Mouse (Mus musculus): ENCODE measurements around the gene Serpina6.

The Serpina6 gene

DNA sequence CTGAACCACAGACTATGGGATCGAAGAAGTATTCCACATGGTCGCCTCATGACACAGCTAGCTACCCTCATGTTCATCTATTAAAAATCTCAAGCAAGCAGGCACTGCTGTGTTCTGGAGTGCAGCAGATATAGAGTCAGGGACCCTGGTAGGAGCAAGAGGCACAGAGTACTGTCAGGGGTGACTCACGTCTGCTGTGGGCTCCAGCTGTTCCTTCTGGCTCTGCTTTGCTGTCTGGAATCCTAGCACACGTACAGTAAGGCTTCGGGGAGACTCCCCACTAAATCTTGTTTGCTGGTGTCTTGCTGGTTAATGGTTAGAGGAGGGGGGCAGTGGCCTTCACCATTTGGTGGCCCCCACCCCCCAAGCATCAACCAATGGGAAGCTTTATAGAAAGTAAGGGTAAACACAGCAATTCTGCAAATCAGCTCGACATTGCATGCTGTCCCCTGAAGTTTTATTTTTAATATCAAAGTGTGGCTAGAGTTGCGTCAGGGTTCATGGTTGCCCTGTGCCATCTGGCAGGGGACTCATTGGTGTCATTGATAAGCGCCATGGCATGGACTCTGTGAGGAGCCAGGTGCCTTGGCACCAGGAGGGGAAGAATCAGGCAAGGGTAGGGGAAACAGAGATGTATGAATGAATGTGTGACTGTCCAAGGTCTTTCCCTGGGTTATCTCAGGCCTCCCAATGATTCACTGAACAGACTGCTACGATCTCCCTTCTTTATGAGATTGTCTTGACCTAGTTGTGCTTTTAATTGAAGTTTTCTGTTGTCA, at the start of gene Serpina6:
Gene Serpina6, minus strand, starts transcription at position 365 of the 779 bp plus-strand sequence.
- 80% methylated on average over 9 of the region's 9 CpGs for WGBS

DNA sequence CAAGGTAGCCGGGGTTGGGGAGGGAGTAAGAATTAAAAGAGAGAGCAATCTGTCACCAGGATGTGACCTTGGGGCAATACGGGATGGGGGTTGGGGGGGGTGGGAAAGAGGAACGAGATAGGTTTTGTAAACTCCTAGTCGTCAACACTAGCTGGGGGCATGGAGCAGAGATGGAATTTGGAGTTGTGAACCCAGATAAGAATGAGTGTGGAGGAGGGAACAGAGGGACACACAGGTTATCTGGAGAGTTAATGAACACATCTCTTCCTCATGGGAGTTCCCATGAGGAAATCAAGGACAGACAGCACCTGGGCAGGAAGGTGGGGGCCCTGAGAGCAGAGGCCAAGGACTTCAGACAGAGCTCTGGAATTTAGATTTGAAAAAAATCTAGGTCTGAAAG, 49.1 kb upstream of the Serpina6 start:
- 89% methylated on average over 4 of the region's 4 CpGs for WGBS

DNA sequence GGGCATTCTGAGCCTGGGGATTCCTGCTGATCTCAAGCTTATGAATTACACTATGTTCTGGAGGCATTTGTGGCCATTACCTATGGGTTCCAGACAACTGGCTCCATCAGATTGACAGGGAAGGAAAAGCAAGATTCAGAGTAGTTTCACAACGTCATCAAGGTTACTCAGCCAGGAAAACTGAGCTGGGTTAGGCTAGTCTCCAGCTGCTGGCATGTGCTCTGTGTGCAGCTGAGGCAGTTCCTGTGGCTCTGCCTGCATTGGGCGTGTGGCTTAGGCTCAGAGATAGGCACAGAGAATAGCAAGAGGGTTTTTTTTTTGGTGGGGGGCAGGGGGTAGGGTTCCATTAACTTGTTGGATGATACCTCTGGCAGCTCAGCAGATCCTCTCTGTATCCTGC, 48.5 kb upstream of the Serpina6 start:
- WGBS: 54% methylated on average over 2 of the region's 2 CpGs

DNA sequence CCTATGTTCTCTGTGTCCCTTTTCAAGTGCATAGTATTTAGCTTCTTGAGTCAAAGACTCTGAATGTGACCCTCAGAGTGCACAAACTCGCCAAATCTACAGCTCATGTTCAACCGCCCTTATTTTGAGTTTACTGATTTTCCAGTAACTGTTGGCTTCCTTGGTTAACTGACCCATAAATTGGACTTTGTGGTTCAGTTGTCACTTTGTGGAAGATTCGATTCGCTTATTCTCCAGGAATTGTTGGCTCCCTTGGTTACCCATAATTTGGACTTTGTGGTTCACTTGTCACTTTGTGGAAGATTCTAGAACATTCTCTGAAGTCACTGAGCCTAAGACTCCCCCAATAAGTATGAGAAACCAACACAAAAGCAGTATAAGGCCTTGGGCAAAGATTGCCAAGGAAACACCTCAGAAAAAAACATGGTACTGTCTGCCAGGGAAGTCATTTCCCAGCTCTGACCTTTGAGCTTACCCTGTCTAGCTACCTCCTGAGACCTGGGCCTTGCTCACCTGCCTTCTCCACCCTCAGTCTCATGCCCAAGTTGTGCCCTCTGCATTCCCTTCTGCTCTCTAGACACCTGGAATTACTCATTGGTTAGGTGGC, 43.2 kb upstream of the Serpina6 start:
- WGBS: 89% methylated on average over 4 of the region's 4 CpGs

DNA sequence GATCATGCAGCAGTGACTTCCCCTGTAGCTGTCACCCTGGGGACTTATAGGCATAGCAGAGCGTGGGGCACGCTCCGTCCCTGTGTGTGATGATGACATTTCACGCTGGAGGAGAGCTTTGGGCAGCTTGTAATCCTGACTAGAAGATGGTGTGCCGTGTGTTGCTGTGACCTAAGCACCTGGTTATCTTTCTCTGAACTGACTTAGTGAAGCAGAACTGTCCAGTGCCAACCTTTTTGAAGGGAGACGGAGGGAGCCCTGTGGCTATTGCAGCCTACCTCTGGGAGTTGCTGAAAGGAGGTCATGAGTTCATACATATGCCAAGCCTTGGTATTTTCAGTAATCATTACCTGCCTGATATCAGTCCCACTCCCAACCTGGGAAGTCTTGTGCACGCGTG, 38.4 kb upstream of the Serpina6 start, which contains the start of gene Serpina1f:
Gene Serpina1f, minus strand, starts transcription at position 101 of the 400 bp plus-strand sequence.
- WGBS: 91% methylated on average over 8 of the region's 8 CpGs

DNA sequence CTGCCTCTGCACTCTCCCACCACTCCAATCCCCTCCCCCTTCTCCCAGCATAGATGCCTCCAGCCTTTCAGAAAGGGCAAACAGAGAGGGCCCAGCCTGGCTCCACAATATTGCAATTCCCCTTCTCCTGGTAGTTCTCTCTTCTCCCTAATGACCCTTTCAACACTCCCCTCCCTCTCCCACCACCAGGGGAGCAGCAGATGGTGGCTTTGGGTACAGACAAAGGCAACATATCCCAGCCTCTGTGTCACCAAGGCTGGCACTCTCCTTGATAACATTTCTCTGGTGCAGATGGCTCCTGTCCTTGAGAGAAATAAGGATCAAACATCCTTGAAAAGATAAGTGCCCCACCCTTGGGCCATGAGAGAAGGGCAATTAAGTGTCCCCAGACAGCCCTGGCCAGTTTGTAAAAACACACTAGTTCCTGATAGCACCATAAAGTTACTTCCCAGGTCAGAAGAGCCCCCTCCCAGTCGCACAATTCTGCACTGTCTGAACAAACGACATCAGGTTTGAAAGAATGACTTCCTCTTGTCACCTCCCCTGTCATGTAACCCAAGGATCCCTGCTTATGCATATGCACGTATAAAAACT, 31.3 kb upstream of the Serpina6 start:
- WGBS: 75% methylated on average over 3 of the region's 3 CpGs

DNA sequence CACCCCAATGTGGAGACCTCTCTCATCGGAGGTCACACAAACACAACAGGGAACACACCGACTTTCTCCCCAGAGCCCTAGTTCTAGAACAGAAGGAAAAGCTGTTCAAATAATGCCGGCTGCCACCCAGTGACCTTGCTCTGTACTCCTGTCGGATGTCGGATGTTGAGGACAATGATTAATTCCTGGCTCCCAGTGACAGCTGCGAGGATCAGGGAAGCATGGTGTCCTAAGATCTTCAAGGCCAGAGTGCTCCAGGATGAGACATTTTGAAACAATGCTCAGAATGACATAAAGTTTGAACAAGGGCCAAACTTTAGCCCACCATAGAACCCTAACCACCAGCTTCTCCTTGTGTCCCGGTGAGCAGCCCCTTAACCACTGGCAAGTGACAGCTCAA, 30.0 kb upstream of the Serpina6 start:
- WGBS: 75% methylated on average over 7 of the region's 7 CpGs

DNA sequence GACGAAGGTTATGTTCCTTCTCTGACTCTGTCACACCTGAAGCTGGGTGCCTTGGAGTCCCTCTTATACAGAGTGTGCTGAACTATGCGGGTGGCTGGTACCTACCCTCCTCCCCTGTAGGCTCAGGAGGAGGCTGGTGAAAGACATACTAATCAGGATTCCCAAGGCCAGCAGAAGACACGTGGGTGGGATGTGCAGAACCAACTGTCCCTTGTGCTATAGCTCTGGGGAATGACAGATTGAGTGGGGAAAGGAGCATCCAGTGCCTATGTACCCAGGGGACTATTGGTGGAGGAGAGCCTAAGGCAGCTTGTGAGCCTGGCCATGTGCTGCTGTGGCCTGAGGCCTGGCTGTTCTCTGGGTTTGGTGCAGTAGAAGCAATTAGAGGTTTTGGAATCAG, 29.0 kb upstream of the Serpina6 start:
- 59% methylated on average over 3 of the region's 3 CpGs for WGBS

DNA sequence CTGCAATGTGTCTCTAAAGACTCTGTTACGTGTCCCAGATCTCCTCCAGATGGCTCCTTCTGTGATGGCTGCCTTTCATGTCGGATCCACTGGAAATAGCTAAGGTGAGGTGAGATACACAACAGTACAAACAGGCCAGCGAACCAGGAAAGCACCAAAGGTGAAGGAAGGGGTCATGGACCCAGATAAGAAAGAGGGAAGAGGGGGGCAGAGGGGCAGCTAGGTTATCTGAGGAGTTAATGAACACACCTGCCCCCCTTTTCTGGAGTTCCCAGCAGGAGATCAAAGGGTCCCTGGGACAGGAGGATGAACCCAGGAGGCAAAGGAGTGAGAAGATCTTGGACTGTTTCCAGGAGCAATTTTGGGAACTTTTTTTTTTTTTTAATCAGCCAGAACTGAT, 28.4 kb upstream of the Serpina6 start:
- 71% methylated on average over 3 of the region's 3 CpGs for WGBS

DNA sequence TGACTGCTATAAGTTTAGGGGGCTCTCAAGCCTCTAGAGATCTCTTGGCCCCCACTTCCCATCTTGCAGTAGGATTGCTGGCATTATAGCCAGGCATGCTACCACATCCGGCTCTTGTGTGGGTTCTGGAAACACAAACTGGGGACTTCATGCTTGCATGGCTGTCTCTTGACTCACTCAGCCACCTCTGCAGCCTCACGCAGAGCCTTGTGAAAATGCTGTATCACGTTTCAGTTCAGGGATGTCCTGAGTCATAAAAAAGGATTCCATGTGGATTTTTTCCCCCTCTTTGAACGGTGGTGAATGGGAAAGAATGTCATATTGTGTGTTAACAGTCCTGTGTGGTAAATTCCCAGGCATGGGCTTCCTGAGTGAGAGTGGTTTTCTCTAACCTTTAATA, 26.8 kb upstream of the Serpina6 start:
- WGBS: 50% methylated on average over 4 of the region's 4 CpGs

DNA sequence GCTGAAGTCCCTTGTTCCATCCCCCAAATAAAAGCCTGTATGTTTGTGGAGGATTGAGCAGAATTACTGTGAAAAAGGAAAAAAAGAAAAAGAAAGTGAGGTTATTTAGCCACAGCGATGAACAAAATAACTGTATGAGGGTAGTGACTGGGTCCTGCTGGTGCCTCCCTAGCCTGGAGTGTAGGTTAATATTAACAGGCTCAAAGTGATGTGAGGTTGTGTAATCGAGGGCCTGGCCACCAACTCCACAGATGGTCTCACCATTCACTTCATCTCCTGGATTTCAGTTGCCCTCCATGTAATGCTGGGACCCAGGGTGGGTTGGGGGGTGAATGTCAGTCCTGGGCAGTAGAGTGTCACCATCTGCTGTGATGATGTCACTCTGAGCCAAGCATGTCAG, 24.7 kb upstream of the Serpina6 start:
- 83% methylated on average over 2 of the region's 2 CpGs for WGBS

DNA sequence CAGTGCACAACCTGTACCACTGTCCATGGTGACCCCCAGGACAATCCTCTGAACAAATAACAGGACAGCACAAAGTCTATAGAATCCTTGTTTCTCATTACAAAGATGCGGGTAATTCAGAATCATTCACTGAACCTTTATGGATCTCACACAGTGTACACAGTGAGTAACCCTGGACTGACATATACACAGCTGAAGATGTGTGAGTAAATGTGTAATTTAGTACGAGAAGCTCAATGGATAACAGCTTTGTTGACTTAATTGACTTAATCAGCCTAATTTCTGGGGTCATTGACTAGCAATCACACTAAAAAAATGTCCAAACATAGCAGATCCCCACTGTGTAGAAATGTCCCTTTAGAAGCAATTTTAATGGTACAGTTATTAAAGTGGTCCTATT, 24.2 kb upstream of the Serpina6 start:
- WGBS: 83% methylated on average over 2 of the region's 2 CpGs

DNA sequence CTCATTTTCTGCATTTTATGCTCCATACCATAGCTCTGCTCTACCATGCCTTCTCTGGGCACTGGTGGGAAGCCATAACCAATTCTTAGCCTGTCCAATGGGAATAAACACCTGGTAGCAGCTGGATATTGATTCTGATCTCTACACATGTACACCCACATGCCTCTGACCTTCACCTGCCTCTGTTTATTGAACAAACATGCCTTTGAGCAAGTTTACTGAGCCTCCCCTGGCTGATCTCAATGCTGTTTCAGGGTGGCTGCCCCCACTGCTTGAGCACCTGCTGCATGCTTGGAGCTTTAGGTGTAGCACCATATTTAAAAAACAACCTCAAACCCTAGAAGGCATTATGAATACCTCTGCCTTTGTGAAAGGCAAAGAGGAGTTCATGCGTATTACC, 22.8 kb upstream of the Serpina6 start:
- WGBS: 96% methylated on average over 1 of the region's 1 CpGs

DNA sequence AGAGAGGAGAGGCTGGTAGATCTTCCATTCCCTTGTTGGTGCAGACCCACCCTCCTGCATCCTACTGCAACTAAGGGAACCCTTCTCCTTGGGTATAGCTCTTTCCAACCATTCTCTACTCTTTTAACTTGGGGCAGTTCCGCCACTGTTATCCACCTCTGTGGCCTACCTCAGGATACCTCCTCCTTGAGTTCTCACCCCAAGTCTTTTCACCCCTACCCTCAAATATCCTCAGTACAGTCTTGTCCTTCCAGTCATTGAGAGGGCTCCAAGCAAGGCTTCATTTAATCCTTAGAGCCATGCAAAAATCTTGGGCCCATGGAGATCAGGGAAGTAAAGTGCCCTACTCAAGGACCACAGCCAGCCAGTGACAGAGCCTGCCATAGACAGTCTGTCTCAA, 19.0 kb upstream of the Serpina6 start, which contains the start of gene Serpina16:
Gene Serpina16, minus strand, starts transcription at position 101 of the 400 bp plus-strand sequence.
- 90% methylated on average over 1 of the region's 1 CpGs for WGBS

DNA sequence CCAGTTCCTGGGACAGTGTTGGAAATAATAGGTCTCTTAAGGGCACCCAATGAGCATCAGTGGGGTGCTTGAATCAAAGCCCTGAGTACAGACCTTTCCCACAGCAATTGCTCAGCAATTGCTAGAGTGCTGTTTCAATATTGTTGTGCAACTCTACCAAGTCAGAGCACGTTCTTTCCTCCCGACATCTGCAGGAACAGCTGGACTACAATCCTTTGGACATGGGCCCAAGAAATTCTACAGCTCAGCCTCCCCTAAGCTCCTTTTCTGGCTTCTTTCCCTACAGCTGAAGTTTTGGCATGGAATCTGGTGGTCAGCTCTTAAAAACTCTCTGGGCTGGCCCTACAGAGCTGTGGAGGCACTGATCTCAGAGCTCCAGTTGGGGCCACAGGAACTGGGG, 16.2 kb upstream of the Serpina6 start:
- WGBS: 67% methylated on average over 2 of the region's 2 CpGs

DNA sequence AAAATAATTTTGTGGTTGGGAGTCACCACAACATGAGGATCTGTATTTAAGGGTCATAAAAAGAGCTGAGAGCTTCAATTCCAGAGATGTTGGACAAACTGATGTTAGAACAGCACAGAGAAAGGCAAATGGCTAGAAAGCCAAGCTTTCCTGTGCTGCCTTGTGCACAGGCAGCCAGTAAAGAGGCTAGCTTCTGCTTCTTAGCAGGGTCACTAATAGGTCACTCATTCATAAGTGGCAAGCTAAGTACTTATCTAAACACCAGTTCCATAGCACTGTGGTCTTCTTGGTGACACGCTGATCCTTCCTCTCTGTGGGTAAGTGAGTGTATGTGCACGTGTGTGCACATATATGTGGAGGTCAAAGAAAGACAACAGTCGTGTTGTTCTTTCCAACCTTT, 14.5 kb upstream of the Serpina6 start:
- WGBS: 77% methylated on average over 3 of the region's 3 CpGs

DNA sequence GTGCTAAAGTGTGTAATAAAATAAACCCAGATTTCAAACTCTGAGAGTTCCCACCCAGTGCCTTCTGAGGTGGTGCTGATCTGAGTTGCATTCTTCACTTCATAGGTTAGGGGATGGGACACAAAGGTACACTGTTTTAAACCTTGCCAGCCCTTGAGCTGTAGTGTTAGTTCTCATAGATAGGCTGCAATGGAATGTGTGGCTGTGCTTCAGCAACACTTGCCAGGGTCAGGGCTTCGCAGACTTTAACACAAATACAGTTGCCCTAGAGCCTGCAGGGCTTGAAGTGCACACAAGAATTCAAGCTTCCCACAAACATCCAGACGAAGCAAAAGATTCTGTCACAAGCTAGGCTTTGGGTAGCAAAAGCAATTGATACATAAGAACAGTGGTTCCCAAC, 14.0 kb upstream of the Serpina6 start:
- 78% methylated on average over 2 of the region's 2 CpGs for WGBS

DNA sequence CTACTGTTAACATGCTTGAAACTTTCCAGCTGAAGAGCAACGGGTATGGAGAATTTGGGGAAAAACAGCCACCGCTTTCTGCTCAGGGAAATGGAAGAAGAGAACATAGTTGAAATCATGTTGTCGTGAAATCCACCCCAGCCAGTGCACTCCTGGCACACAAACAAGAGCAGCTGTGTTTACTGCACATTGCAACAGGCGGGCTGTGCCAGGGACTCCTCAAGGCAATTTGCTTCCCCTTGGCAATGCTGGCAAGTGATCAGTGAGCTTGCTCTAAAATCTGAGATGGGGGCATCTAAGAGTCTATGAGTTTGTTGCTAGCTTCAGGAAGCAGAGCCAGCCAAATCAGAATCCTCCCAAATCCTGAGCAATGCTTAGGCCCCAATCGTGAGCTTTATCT, 13.3 kb upstream of the Serpina6 start:
- WGBS: 42% methylated on average over 5 of the region's 5 CpGs

DNA sequence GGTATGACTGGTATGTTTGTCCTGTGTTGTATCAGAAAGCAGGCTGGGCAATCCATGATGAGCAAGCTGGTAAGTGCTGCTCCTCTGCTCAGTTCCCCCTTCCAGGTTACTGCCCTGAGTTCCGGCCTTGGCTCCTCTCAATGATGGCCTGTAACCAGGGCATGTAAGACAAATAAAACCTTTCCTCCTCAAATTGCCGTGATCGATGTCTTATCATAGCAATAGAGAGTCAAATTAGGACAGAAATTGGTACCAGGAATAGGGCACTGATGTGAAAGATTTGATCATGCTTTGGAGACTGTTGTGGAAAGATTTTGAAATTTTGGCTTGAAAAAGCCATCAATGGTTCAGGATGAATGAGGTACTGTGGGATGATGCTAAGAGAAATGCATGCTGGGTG, 8.3 kb upstream of the Serpina6 start:
- WGBS: 90% methylated on average over 3 of the region's 3 CpGs

DNA sequence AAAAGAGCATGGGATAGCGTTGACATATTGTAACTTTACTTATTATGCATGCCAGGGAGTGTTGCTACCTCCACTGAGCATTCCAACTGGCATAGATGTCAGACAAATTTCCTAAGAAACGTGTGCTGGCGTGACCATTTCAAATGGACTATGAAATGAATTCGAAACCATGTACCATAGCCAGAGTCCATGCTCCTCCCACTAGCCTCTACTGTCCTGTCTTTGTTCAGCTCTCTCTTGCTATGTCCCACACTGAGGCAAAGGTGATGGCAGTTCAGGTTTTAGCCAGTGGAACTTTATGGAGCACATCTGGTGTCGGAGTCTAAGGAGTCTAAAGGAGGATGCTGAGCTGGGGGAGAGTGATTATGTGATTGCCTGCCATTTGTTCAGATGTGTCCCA, 3.1 kb upstream of the Serpina6 start:
- WGBS: 88% methylated on average over 5 of the region's 5 CpGs

DNA sequence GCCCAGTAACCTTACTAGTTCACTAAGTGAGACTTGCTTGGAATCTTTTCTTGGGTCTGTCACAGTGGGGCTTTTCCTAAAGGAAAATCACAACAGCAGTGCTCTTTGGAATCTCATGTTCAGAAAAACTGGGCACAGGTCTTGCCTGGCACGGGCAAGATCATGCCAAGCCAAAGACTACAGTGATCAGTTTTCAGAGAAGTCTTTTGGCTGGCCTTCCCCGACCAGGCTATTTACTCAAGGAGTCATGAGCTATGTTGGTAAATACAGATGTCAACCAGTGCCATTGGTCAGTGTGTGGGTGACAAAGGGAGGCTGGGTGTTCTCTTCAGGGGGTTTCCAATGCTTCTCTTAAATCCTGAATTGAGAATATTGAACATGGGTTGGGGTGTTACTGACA, 2.2 kb upstream of the Serpina6 start:
- 76% methylated on average over 2 of the region's 2 CpGs for WGBS

DNA sequence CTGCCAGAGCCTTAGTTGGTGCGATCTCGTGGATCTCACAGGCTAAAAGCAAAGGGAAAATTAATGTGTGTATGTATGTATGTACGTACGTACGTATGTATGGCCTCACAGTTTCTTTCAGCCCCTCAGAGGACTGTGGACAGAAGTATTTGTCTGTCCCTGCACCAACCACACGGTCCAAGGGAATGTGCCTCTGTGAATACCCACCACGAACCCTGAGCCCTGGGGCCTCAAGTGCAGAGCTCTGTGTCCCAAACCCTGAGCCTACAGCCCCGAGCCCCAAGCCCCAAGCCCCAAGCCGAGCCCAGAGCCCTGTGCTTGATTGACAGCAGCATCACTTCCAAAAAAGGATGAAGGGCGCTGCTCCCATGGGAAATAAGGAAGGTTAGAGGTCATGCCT, 979 bp upstream of the Serpina6 start:
- 81% methylated on average over 10 of the region's 10 CpGs for WGBS

Measured in cerebral cortex, adult 2 months (tissue).